Mouse (Mus musculus): Measurements from ENCODE around the gene Mroh2b. TPM values are rescaled to one million over a fixed set of nuclear protein-coding genes. Genes with fewer than 3 reads are reported as not detected.

The Mroh2b gene
- not detected in 2 replicates for polyA plus RNA-seq (2016; fragmentation: Nextera tagmentation; extraction: Ambion mirVana)

DNA sequence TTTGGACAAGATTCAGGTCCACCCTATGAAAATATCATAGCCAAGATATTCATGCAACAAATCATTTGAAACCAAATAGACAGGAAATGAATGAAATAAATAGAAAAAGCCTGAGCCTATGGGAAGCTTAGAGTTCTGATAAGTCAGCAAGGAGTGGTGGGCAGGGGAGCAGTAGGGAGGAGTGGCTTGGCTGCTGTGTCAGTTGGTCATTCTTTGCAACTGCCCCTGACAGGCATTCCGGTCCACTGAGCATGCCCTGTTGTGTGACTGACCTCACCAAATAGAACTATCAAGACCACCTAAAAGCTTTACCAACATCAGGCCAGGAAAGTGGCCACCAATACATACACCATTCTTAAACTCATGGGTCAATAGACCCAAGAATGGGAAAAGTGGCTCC lies at the start of gene Mroh2b:
TSS of gene Mroh2b (plus strand) at position 301 of the 400 bp plus-strand sequence.
- no peaks in the 10 kb centered on the region for H3K9me3 ChIP-seq

DNA sequence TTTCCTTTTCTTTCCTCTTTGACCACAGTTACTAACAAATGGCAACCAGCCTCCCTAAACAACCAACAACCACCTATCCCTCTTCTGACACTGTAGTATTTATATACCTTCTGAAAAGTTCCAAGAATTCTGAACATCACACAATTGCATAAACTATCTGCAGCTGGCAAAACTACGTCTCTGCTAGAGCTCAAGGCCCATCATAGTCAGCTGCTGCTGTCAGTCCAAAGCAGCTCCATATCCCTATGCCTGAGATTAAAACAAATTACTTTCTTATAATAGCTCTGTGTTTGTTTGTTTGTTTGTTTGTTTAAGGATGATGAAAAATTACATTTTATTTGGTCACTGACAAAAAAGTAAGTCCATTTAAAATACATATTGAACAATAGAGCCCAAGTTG lies 48.5 kb upstream of the Mroh2b start:
- Histone ChIP-seq H3K4me1 (no peaks in the 10 kb centered on the region), H3K9ac (replicated peaks) (no peak overlapping the region), H3K4me2 (replicated peaks) (no peak overlapping the region), H3K4me3 (no peak overlapping the region), H3K27me3 (no peaks in the 10 kb centered on the region), H3K9me3 (no peaks in the 10 kb centered on the region), H3K36me3 (no peaks in the 10 kb centered on the region), H3K27ac (replicated peaks) (no peak overlapping the region)
- ATAC-seq (ENCODE audit: low FRiP score, low read depth): no peak
- 91% methylated on average over 1 of the region's 1 CpGs for WGBS

More for the DNA sequence above, at the start of gene Mroh2b:
- no peak for ATAC-seq (ENCODE audit: low FRiP score, low read depth)
- Histone ChIP-seq H3K9ac (replicated peaks) (no peak within 1 kb of the TSS), H3K4me3 (no peak within 1 kb of the TSS), H3K4me1 (no peaks in the 10 kb centered on the region), H3K27ac (replicated peaks) (no peak within 1 kb of the TSS), H3K27me3 (no peaks in the 10 kb centered on the region), H3K4me2 (replicated peaks) (no peak within 1 kb of the TSS), H3K36me3 (no peaks in the 10 kb centered on the region)
- WGBS: 89% methylated on average over 1 of the region's 1 CpGs

DNA sequence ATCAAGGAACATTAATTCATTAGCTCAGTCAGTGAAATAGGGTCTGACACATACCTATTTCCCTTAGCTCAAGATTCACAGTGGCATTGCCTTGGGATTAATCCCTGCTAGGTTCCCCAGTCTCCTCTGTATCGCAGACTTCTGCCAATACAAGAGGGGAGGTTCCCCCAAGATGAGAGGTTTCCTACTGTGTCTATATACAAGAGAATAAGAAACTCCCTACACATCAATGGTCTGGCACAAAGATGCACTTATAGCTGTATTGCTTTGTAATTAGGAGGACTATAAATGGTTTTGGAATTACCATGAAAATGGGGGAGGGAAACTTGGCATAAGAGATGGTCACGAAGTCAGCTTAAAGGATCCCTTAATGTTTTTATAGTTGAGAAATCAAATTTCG lies 3.6 kb upstream of the Mroh2b start:
- ATAC-seq (ENCODE audit: low FRiP score, low read depth): no peak
- H3K4me1 ChIP-seq: no peaks in the 10 kb centered on the region
- H3K9me3 ChIP-seq: no peaks in the 10 kb centered on the region
- H3K4me2 ChIP-seq (replicated peaks): no peak overlapping the region
- H3K36me3 ChIP-seq: no peaks in the 10 kb centered on the region
- H3K4me3 ChIP-seq: no peak overlapping the region
- H3K27ac ChIP-seq (replicated peaks): no peak overlapping the region
- 49% methylated on average over 3 of the region's 3 CpGs for WGBS
- H3K27me3 ChIP-seq: no peaks in the 10 kb centered on the region
- H3K9ac ChIP-seq (replicated peaks): no peak overlapping the region

DNA sequence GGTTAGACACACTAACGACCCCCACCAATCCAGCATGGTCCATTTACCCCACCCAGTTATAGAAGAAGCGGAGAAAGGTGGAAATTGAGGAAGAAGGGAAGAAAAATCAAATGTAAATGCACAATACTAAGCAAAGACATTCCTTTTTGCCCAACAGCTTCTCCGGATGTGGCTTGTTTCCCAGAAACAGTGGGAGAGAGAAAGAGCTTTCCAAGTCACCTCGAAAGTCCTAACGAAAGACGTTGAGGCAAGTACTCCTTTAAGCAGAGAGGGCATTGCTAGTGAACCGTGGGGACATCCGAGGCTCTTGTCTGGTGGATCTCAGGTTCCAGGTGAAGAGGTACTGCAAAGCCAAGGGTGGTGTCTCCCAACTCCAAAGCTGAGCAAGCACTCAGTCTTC lies 36.2 kb downstream of the Mroh2b start:
- 88% methylated on average over 8 of the region's 8 CpGs for WGBS
- ATAC-seq (ENCODE audit: low FRiP score, low read depth): no peak
- H3K4me2 ChIP-seq (replicated peaks): no peak overlapping the region
- H3K9me3 ChIP-seq: no peaks in the 10 kb centered on the region
- no peak overlapping the region for H3K4me3 ChIP-seq
- H3K27ac ChIP-seq (replicated peaks): no peak overlapping the region
- H3K27me3 ChIP-seq: no peaks in the 10 kb centered on the region
- no peaks in the 10 kb centered on the region for H3K36me3 ChIP-seq
- H3K9ac ChIP-seq (replicated peaks): no peak overlapping the region
- H3K4me1 ChIP-seq: no peaks in the 10 kb centered on the region

DNA sequence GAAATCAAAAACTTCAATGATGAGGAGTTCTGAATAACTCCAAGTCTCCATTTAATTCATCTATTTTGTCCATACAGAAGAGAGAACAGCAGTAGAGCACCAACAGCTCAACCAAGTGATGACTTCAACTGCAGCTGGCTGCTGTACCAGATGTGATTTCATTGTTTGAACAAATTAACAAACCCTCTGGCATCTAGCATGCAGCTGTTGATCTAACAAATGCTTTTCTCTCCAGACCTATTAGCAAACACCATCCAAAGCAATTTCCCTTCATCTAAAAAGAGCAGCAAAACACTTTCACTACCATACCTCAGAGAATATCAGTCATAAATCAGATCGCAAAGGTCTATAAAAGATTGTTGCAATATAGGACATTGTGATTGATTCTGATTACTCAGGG lies 74.8 kb downstream of the Mroh2b start:
- Histone ChIP-seq H3K27ac (replicated peaks) (no peak overlapping the region), H3K36me3 (no peaks in the 10 kb centered on the region), H3K4me1 (no peaks in the 10 kb centered on the region), H3K4me3 (no peak overlapping the region), H3K9ac (replicated peaks) (no peak overlapping the region), H3K4me2 (replicated peaks) (no peak overlapping the region), H3K27me3 (no peaks in the 10 kb centered on the region), H3K9me3 (no peaks in the 10 kb centered on the region)
- ATAC-seq (ENCODE audit: low FRiP score, low read depth): no peak
- WGBS: 95% methylated on average over 1 of the region's 1 CpGs

- 46% methylated on average over 2 of the region's 2 CpGs for WGBS
- ATAC-seq (ENCODE audit: low FRiP score, low read depth): peak; percentile 47; the same call in 1 of the 2 replicates
These were observed 104.4 kb downstream of the Mroh2b start for GRCm38 (mm10) chr15:5002903-5003302.

GRCm38 (mm10) chr15:5003503-5004196 lies 105.1 kb downstream of the Mroh2b start:
- no peak for ATAC-seq (ENCODE audit: low FRiP score, low read depth)
- 90% methylated on average over 6 of the region's 6 CpGs for WGBS
- Histone ChIP-seq H3K9ac (replicated peaks) (no peak overlapping the region), H3K27ac (replicated peaks) (no peak overlapping the region), H3K4me3 (no peak overlapping the region), H3K9me3 (no peaks in the 10 kb centered on the region), H3K4me1 (no peaks in the 10 kb centered on the region), H3K36me3 (no peaks in the 10 kb centered on the region), H3K4me2 (replicated peaks) (no peak overlapping the region), H3K27me3 (no peaks in the 10 kb centered on the region)

More at GRCm38 (mm10) chr15:5002903-5003302, 104.4 kb downstream of the Mroh2b start:
- H3K27me3 ChIP-seq: no peaks in the 10 kb centered on the region
- no peak overlapping the region for H3K27ac ChIP-seq (replicated peaks)
- no peaks in the 10 kb centered on the region for H3K9me3 ChIP-seq
- H3K36me3 ChIP-seq: no peaks in the 10 kb centered on the region
- no peak overlapping the region for H3K9ac ChIP-seq (replicated peaks)
- H3K4me2 ChIP-seq (replicated peaks): no peak overlapping the region
- no peak overlapping the region for H3K4me3 ChIP-seq
- no peaks in the 10 kb centered on the region for H3K4me1 ChIP-seq

GRCm38 (mm10) chr15:5009644-5010107 lies 111.1 kb downstream of the Mroh2b start:
- no peak for ATAC-seq (ENCODE audit: low FRiP score, low read depth)
- Histone ChIP-seq H3K4me1 (no peaks in the 10 kb centered on the region), H3K4me2 (replicated peaks) (no peak overlapping the region), H3K27me3 (no peaks in the 10 kb centered on the region), H3K4me3 (no peak overlapping the region), H3K27ac (replicated peaks) (no peak overlapping the region), H3K9ac (replicated peaks) (no peak overlapping the region), H3K9me3 (no peaks in the 10 kb centered on the region), H3K36me3 (no peaks in the 10 kb centered on the region)
- 86% methylated on average over 11 of the region's 11 CpGs for WGBS

Other genes with a start within 250 kb of the Mroh2b start
- gene C6, start 171.6 kb upstream of the Mroh2b start, polyA plus RNA-seq (2016; fragmentation: Nextera tagmentation; extraction: Ambion mirVana): not detected in 2 replicates
- gene C7, start 165.0 kb downstream of the Mroh2b start, polyA plus RNA-seq (2016; fragmentation: Nextera tagmentation; extraction: Ambion mirVana): 0.06 TPM in 1 of 2 replicates, not detected in the other
- 0.84 and 1.2 TPM in 2 replicates for gene Card6, start 209.8 kb downstream of the Mroh2b start, polyA plus RNA-seq (2016; fragmentation: Nextera tagmentation; extraction: Ambion mirVana)
- gene Rpl37, start 217.9 kb downstream of the Mroh2b start, polyA plus RNA-seq (2016; fragmentation: Nextera tagmentation; extraction: Ambion mirVana): 417 and 438 TPM in 2 replicates
- 14.6 and 16.2 TPM in 2 replicates for gene Prkaa1, start 245.1 kb downstream of the Mroh2b start, polyA plus RNA-seq (2016; fragmentation: Nextera tagmentation; extraction: Ambion mirVana)